Mouse (Mus musculus) testis, adult 2 months (tissue): Measurements from ENCODE around the gene Clrn3.

Source experiments
- CTCF ChIP-seq: fragments of 200-500 bp; IDR thresholded peaks from 2 replicates; pipeline ENCODE4 v1.5.1; 2012; ENCODE audit warnings: low read depth, mild to moderate bottlenecking, inconsistent platforms, low read length, moderate library complexity; ENCODE audit not compliant: control insufficient read depth, insufficient read depth, insufficient replicate concordance
- POLR2A ChIP-seq: fragments of 200-500 bp; IDR thresholded peaks from 2 replicates; pipeline ENCODE4 v1.6.1; 2012; ENCODE audit warnings: low read depth, mild to moderate bottlenecking, inconsistent platforms, low read length, moderate library complexity; ENCODE audit not compliant: control insufficient read depth

DNA sequence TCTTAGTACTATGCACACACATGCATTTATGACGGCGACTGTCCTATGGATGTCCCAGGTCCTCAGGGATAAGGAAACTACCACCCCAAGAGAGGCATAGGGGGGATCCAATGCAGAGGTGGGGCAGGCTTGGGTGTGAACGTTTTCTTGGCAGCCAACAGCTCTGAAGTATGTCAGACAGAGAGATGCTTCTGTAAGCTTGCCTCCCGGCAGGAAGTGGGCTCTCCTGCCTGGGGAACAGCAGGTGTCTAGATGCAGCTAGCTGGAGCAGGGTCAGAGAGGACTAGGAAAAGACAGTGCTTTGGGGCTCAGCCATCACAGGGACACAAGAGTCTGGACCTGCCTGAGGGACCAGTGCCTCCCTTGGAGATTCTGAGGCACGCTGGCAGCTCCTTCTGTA is 18.1 kb upstream of the Clrn3 start:
- no peak for TF ChIP-seq CTCF
- TF ChIP-seq POLR2A = no peak
